ENCODE assay signal across 9 mouse cellular contexts in the genomic region with DNA sequence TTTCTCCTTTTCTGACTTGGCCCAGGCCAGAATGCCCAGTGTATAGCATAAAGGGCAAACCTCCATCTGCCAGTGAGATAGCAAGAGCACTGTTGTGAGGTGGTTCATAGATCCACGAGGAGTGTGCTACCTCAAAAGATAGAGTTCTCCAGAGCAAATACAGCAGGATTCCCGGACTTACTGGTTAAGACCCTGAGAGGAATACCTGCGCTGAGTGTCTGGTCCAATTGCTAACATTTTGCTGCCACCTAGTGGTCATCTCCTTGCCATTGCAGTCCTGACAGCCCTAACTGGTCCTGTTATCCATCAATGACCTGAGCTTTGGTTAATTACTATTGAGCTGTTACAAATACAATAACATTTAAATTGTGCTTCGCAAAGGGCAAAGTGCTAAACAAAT.
DNase-seq lines count a peak whose midpoint lies in the region; ATAC-seq and TF ChIP-seq lines count a peak whose summit lies in the region.
"Had no signal": no experiment of that assay in that cellular context is flagged by ENCODE, and none has a peak within 500 bp of the region (broad histone marks: within the 10 kb centered on the region; RNA-seq: fewer than 3 reads in every experiment).

No protein-coding gene starts in this region.

- no peaks in the 10 kb centered on the region for H3K36me3 ChIP-seq in forebrain, postnatal 0 days (ENCODE audit: insufficient read depth)
- H3K36me3 ChIP-seq in hindbrain, embryonic 14.5 days (replicated peaks; ENCODE audit: control insufficient read depth, insufficient read depth) = no peaks in the 10 kb centered on the region

- H3K9ac ChIP-seq in forebrain, postnatal 0 days = no peak overlapping the region
- no peak overlapping the region for H3K9ac ChIP-seq in hindbrain, embryonic 14.5 days

- peak; percentile 98 for TF ChIP-seq CTCF in forebrain, postnatal 0 days (IDR thresholded peaks at IDR 0.05; ENCODE audit: low read depth)

- no peaks in the 10 kb centered on the region for H3K27me3 ChIP-seq in forebrain, postnatal 0 days (ENCODE audit: insufficient read depth, low read length)
- H3K27me3 ChIP-seq in hindbrain, embryonic 14.5 days (ENCODE audit: control insufficient read depth, insufficient read depth, low read length) = no peaks in the 10 kb centered on the region
- H3K27me3 ChIP-seq: megakaryocyte, embryonic 14.5 days had no signal

- no peak overlapping the region for H3K27ac ChIP-seq in forebrain, postnatal 0 days (ENCODE audit: low read depth, low read length)
- no peak overlapping the region for H3K27ac ChIP-seq in hindbrain, embryonic 14.5 days

- H3K9me3 ChIP-seq in forebrain, postnatal 0 days (ENCODE audit: low read length) = no peaks in the 10 kb centered on the region
- H3K9me3 ChIP-seq in hindbrain, embryonic 14.5 days (ENCODE audit: control insufficient read depth, low read length) = no peaks in the 10 kb centered on the region
- H3K9me3 ChIP-seq: megakaryocyte, embryonic 14.5 days had no signal

- peak; percentile 91 for DNase-seq in NIH3T3 (ENCODE audit: low read depth)
- peak; percentile 49 for DNase-seq in cerebellum, adult 11-12 months
- DNase-seq in forebrain, postnatal 0 days = peak; percentile 92
- peak; percentile 94 for DNase-seq in hindbrain, embryonic 14.5 days (ENCODE audit: low spot score)
- peak; percentile 62 to 71 for DNase-seq in layer of hippocampus, postnatal 10 days (ENCODE audit: low spot score in 2 of 2)
- peak; percentile 82 for DNase-seq in lung, postnatal 25 days (ENCODE audit: low spot score)
- DNase-seq in retina, postnatal 7 days (ENCODE audit: low read depth, low spot score) = peak; percentile 72
- peak; percentile 53 for DNase-seq in yolk sac, embryonic 10.5 days (ENCODE audit: low spot score)

- WGBS in forebrain, postnatal 0 days = 3% methylated on average over 4 of the region's 4 CpGs
- 2% methylated on average over 4 of the region's 4 CpGs for WGBS in hindbrain, embryonic 14.5 days

- H3K4me3 ChIP-seq in forebrain, postnatal 0 days (ENCODE audit: low read depth, low read length) = no peak overlapping the region
- H3K4me3 ChIP-seq in hindbrain, embryonic 14.5 days (replicated peaks; ENCODE audit: low read length) = no peak overlapping the region
- H3K4me3 ChIP-seq: megakaryocyte, embryonic 14.5 days had no signal

- H3K4me1 ChIP-seq in forebrain, postnatal 0 days (ENCODE audit: insufficient read depth) = no peaks in the 10 kb centered on the region
- H3K4me1 ChIP-seq in hindbrain, embryonic 14.5 days (replicated peaks; ENCODE audit: control insufficient read depth, insufficient read depth, low read length) = no peaks in the 10 kb centered on the region

- no peak overlapping the region for H3K4me2 ChIP-seq in forebrain, postnatal 0 days (ENCODE audit: low read depth)
- no peak overlapping the region for H3K4me2 ChIP-seq in hindbrain, embryonic 14.5 days (replicated peaks)

- ATAC-seq in forebrain, postnatal 0 days = peak; percentile 89
- peak; percentile 89; the same call in 1 of the 2 replicates for ATAC-seq in hindbrain, embryonic 14.5 days (ENCODE audit: low FRiP score)
